Mouse (Mus musculus) granulocyte monocyte progenitor cell, adult 5-6 weeks (primary cell): ENCODE measurements around the gene Foxp1. TPM values are rescaled to one million over a fixed set of nuclear protein-coding genes. Genes with fewer than 3 reads are reported as not detected.

Experiments
- ATAC-seq: replicated peaks from 2 replicates; pipeline ENCODE4 v1.8.0; 2016; ENCODE audit warnings: mild to moderate bottlenecking, moderate TSS enrichment, inconsistent platforms; ENCODE audit not compliant: poor library complexity, severe bottlenecking
- total RNA-seq, 2 experiments: library from RNA; stranded (forward) in 1 of 2; stranded (reverse) in 1 of 2; fragments of 200-712, 200-1000 nt in 1 of 2; fragments of >200 nt in 1 of 2; fragmentation: Nextera tagmentation in 1 of 2; gene quantifications; 2 replicates each; pipeline ENCODE4 v1.2.3; 2014 to 2017

Foxp1 gene
- total RNA-seq, 2 experiments from 2014 or later: 68.5 to 128 TPM

DNA sequence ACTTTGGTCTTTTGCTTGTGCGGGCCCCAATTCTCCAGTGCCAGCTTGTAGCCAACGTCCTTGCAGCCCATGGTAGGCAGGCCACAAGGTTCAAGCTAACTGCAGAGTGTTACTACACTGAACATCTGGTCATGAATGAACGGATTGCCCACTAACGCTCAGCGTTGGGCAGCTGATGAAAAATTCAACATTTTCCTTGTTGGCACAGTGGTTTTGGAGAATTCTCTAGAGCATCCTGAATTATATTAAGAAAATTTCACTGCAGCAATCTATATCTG lies 183.2 kb downstream of the Foxp1 start:
- ATAC-seq: 0 out of 2 replicates have a peak, but pooled peaks have one; percentile 10

DNA sequence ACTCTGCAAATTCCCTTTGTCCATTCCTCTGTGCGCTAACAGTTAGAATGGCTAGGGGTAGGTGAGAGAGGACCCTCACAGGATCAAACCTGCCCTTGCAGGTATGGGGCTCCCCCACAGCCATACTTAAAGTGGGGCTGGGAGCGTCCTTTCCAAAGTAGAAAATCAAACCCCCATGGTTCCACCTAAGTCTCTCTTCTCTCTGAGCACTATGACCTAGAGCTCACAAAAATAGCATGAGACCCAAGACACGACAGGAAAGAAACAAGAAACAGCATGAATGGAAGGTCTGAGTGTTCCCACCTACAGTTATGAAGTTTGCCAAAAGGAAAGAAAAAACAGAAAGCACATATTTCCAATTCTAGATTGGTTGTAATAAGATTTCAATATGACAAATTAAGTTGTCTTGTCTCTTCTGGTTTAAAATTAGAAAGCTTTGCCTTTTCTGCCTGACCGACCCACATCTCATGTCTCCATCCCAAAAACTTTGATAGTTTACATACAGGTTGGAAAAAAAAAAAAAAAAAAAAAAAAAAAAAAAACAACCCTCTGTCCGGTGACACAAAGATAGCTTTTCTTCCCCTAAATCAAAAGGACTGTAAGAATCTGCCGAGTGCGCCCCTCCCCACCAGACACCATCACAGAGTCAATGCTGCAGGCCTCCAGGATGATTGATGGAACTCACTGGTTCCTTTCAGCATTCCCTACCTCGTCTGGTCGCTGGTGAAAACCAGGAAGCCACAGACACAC lies 183.8 kb downstream of the Foxp1 start:
- no peak for ATAC-seq

DNA sequence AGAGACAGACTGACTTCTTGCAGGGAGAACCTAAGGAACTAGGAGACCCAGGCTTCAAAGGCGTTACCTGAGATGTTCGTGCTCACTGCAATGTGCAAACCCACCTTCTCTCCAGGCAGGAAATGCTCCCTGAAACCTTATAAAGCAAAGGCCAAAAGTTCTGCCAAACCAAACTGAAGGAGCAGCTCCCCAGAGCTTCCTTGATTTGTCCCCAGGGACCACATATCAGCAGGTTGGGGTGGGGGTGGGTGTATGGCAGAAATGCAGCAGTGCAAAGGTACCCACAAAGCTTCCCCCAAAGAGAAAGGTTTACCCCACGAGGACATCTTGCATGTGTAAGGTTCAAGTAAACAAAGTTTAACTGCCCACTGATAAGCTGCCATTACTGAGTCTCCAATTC lies 184.3 kb downstream of the Foxp1 start:
- ATAC-seq: no peak

DNA sequence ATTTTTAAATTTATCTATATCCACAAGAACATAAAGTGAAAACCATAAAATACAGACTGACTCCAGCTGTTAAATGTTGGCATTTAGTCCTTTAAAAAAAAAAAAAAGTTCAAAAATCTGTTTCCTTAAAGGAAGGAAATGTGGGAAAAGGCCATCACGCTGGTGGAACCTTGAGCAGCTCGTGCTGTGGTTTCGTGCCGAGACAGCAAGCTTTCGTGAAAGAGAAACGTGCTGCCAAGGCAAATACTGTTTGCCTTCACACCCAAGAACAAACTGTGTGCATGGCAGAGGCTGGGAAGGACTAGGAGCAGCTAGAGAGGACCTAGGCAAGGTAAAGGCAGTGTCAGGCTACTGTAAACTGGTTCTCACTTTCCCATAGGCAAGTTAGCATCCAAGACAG lies 184.9 kb downstream of the Foxp1 start:
- ATAC-seq: no peak

DNA sequence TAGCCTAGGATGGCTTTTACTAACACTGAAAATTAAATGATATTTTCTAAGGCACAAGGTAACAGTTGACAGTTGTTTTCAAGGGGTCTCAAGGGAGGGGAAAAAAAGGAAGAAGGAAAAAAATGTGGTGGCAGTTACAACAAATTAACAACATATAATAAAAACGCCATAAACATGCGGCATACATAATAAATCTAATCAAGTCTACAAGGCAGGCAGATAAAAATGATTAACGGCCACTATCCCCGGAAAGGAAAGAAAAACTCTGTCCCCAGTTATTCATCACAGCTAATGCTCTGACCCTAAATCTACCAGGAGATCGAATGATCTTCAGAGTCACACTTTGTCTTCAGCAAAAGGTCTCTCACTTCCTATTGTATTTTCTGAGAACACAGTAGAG lies 186.3 kb downstream of the Foxp1 start:
- ATAC-seq: no peak

DNA sequence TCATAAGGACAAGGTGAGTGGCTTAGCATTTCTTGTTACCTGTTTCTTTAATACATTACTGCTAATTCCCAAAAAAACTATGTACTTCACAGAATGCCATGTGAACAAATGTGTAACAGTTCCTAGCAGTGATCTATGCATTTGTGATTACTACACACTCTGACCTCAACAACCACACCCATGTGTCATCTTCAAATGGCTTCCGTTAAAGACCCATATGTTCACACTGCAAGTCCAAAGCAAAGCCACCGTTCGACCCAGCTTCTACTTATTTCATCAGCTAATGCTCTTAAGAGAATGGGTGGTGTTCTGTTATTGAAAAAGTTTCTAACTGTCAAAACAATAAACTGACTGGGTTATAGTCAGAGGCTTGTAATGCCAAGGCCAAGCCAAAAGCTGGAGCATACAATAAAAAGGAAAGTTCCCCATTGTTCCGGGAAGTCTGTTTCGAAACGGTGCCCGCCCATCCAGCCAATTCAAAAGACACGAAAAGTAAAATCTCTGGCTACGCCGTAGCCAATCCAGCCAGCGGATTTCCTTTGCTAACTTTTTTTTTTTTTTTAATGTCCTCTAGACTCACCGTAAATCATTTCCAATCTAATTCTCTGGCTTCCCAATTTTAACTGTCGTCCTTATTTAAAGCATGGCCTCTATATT lies 187.2 kb downstream of the Foxp1 start:
- peak; percentile 93 for ATAC-seq

DNA sequence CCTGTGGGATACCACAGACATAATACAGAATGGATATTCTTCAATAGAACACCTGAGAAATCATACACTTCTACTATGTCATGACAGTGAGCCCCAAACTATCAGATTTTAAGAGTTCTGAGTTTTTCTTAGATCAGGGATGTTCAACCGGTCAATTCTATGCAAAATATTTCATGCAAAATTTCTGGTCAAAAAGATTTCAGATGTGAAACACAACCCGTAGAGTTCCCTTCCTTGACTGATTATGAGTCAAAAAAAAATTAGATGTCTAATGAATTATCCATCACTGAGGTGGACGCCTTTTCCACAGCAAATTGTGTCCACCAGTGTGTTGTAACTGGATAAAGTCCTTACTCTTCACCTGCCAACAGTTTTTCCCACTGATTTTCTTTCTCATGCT lies 188.3 kb downstream of the Foxp1 start:
- ATAC-seq: no peak

DNA sequence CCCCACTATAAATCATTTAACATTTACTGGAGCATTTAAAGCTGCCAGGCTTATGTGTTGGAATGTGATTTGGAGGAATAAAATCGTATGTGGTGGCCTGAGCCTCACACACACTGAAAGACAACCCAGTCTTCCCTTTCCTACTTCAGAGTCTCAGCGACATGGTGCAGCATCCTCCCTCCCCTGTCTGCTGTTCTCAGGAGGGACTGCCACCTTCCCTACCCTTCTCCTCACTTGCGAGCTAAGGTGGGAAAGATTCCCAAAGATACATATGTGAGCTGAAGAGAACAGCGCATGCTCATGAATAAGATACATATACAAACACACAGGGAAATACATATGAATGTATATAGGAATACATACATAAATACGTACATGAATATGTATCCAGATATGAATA lies 189.4 kb downstream of the Foxp1 start:
- no peak for ATAC-seq

DNA sequence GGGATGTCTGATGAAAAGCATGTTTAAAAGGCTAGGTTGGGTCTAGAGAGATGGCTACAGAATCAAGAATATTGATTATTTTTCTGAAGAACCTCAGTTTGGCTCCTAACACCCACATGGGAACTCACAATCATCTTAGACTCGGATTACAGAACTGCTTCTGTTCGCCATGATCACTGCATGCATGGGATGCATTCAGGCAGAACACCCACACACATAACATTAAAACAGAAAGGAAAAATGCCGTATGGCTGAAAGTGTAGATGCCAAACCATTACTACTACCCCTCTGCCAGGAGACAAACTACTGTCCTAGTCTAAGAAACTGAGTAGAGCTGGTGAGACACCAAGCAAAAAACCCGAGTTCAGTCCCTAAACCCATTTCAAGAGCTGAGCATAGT lies 192.4 kb downstream of the Foxp1 start:
- ATAC-seq: no peak

DNA sequence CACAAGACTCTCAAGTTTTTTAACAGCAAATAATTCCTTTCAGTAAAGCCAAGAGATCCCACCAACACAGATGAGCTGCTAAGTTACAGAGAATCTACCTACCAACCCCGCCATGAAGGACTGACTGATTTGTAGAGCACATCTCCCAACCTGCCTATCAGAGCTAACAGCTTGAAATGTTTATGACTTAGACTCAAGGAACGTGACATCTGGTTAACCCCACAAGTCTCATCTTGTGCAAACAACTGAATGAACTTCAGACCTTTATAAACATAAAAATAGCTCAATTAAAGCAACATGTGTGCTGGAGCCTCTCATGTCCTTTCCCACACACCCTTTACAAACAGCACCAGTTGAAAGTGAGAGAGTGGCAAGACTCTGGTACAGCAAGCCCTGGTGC lies 193.9 kb downstream of the Foxp1 start:
- ATAC-seq: no peak

DNA sequence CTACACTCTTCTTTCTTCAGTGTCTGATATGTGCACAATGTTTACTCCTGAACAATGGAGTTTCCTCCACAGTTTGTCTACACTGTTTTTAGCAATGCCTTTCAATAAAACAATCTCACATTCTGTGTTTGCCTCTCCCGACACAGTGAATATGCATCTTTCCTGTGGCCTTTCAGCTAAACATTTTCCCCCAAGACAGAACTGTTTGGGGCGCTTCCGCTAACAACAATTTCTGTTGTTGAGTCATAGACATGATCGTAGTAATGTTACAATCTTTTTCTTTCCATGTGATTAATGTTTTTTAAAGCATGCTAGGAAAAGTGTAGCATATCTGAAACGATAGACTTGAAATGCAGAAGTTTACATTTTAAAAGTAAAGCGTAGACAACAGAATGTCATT lies 194.4 kb downstream of the Foxp1 start:
- no peak for ATAC-seq

DNA sequence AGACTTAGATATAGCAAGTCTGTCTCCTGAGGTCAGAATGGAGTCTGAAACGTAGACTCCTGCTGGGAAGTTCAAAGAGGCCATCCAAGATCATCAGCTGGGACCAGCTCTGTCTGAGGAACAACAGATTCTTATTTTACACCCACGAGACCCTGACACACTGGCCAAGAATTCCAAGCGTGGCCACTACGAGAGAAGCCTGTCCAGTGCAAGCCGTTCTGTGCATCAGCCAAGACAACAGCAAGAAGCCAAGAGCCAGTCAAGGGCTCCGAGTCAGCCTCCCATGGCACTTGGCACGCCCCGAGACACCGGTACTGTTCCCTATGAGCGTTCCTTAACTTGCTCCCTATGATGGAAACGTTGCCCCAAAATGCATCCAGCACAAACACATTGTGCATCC lies 194.8 kb downstream of the Foxp1 start:
- ATAC-seq: no peak

DNA sequence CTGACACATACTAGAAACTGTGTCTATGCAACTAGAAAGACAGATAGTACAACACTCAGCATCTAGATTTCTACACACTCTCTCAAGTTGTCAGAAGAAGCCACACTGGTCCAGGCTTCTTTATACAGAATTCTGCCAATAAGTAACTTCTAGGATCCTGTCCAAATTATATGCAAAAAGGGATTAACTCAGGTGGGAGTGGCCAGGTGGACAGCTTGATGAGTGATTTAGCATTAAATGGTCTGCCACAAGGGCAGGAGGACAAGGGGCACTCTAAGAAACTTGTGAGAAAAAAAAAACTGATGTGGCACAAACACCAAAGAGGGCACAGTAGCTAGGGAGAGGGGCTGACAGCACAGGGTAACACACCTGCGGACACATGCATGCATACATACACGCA lies 196.6 kb downstream of the Foxp1 start:
- no peak for ATAC-seq

DNA sequence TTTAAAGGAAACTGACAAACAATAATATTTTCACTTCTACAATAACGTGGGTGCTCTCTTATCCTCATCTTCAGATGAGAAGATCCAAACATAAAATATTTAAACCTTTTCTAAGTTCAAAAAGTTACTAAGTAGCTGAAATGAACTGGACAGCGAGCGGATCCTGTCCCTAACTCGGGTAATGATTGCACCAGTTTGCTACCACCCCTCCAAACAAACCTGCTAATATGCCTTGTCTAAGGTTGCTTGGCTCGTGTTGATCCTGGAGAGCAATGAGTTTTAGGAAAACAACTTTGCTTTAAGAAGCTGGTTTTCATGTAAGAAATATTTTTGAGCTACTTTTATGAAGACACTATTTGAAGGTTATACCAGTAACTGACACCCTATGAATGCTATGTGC lies 197.1 kb downstream of the Foxp1 start:
- ATAC-seq: no peak

DNA sequence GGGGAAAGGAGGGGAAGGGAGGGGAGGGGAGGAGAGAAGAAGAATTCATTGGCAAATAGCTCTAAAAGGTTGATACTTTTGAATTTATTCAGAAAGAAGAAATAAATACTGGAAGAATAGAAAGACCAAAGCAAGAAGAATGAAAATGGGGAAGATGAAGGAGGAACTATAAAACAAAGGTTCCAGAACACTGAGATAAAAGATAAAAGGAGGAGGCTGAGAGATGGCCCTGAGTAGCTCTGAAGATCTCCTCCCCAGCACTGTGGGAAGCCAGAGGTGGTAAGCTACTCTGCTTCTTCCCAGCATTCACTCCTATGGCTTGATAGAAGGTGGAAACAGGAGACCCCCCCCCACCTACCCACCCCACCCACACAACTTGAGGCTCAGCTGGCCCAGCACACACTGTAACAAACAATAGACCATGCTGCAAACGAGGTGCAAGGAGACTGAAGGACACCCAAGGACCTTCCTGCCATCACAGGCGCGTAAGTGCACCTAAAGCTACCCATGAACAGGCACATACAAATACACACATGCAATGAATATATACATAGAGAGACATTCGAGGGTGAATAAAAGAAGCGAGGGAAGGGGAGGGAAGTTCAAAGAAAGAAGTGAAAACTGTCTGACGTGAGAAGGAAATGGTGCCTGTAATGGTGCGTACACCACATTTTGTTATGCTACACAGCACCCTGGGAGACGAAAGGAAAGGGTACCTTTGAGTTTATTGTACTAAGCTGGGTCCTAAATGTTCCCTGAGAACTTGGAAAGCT lies 200.2 kb downstream of the Foxp1 start:
- ATAC-seq: no peak

DNA sequence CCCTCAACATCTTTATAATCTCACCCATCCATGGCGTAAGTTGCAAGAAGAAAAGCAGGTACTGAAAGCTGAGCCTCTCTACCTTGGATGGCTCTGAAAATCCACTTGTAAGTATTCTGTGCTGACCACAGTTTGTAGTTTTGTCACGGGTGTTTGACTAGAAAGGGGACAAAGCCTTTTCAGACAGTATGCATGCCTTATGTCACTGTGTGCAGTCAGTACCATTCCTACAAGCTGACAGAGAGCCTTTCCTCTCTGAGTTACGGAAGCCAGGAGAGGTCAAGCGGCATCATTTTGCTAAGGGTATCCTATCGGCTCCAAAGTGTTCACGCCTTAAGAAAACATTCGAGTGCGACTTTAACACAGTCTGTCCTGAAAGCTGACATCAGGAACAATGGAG lies 202.1 kb downstream of the Foxp1 start:
- ATAC-seq: no peak

DNA sequence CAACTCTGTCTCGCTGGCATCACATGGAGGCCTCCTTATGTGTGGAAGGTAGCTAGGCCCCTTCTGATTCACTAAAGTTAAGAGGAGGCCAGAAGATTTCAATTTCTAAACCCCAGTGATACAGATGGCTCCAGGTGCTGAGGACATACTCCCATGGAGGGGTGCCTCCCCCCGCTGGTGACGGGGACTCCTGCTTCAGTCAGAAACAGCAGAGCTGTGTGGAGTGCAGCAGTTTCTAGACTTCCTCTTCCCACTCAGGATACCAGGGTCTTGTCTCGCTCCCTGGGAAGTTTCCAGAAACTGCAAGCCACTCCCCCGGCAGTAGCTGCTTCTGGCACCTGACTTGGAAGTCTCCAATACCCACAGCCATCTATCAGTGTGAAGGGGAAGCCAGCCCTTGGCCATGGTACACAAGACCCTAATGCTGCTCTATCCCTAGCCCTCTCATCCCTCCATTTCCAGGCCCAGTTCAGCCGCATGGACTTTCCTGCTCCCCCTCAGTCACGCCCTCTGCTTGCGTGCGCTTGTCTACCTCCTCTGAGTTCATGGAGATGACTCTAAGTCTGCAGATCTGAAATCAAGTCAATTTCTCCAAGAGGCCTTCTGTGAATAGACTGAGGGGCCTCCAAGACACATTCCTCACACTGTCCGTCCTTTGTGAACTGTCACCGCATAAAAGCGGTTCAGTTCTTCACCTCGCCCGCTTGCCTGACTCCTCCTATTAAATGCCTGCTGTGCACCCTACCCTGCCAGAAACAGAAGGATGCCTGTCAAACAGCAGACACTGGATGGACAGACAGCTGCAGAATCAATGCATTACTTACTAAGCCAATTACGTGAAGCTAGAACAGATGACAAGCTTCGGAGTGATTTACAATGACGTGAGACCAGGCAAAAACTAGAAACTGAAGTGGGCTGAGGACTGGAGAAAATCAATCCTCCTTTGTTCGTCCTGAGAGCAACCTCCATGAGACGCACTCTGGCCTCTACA lies 202.8 kb downstream of the Foxp1 start:
- ATAC-seq: peak; percentile 59

DNA sequence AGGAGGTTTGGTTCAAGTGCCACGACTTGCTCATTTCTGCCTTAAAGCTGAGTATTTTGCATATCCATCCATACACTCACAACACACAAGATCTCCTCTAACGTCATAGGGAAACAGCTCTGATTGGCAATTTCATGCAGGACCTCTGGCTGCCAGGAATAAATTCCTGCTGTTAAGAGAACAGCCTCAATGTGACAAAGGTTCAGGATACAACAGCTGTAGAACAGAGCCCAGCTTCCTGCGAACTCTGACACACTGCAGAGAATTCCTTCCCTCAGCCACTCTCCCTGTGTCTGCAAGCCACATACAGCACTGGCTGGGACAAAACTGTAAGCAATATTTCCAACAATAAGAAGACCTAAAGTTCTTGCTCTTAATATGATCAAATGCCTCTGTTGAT lies 207.8 kb downstream of the Foxp1 start:
- ATAC-seq: no peak

DNA sequence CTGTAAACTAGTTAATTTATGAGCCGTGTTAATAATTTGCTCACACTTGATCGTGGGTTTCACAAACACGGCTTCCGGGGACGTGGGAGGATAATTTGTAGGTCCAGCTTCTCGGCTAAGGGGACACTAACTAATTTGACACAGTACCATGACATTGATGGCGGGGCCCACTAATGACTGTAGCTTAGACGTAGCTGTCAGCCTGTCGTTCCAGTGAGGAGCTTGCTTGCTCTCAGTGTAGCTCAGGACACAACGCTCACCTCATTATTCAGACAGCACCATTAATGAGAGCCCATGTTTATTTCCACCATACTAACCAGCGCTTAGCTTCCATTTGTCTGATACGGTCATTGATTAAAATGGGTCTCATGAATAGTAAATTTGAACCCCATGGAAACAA lies 212.0 kb downstream of the Foxp1 start:
- ATAC-seq: no peak

DNA sequence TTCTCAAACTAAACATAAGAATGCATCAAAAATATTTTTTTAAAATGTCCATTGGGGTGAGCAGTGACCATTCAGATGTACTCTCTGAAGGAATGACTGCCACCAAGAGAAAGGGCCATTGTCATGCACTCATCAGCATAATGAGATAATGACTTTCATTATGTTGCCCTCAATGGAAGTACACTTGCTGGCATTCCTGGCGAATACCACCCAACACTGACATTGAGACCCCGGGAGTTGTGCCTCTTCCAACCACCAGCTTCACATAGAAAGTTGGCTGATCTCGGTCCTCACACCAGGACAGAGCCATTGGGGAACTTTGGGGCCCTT lies 212.4 kb downstream of the Foxp1 start:
- no peak for ATAC-seq
